Mouse (Mus musculus): ENCODE results near the gene Wfdc11. TPM values are rescaled to one million over a fixed set of nuclear protein-coding genes. Genes with fewer than 3 reads are reported as not detected.
A peak's percentile ranks its signal among the peaks of the same experiment; 100 is the strongest.

The Wfdc11 gene
- polyA plus RNA-seq, 1 experiment from 2014 or later, result not detected

DNA sequence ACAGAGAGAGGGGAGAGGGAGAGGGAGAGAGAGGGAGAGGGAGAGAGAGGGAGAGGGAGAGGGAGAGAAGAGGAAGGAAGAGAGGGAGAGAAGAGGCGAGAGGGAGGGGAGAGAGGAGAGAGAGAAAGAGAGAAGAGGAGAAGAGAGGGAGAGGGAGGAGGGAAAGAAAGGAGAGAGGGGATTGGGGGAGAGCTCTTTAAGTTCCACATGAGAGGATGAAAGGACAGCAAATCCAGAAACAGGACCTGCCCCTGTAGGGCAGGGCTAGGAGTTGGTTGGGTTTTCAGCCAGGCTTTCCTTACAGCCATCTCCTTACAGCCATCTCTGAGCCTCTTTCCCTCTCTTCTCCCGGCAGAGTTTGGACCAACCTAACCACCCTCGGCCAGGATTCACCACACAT, 10.9 kb upstream of the Wfdc11 start, which contains the start of gene Wfdc13:
Gene Wfdc13, plus strand, starts transcription at position 301 of the 400 bp plus-strand sequence.
- H3K9me3 ChIP-seq (ENCODE audit: low read length), result no peaks in the 10 kb centered on the region
- no peak within 1 kb of the TSS for H3K27ac ChIP-seq (ENCODE audit: low read length)
- 60% methylated on average over 3 of the region's 3 CpGs for WGBS
- H3K4me2 ChIP-seq (replicated peaks; ENCODE audit: low read depth, low read length), result no peak within 1 kb of the TSS
- H3K27me3 ChIP-seq (ENCODE audit: insufficient read depth, low read length), result no peaks in the 10 kb centered on the region
- H3K4me3 ChIP-seq (ENCODE audit: low read length), result no peak within 1 kb of the TSS
- no peaks in the 10 kb centered on the region; the same call in 1 of the 2 replicates for H3K4me1 ChIP-seq (ENCODE audit: insufficient read depth, low read length)
- no peak for ATAC-seq (ENCODE audit: low FRiP score, low TSS enrichment)
- no peaks in the 10 kb centered on the region for H3K36me3 ChIP-seq (ENCODE audit: insufficient read depth, low read length)
- no peak within 1 kb of the TSS for H3K9ac ChIP-seq (replicated peaks; ENCODE audit: low read length)

DNA sequence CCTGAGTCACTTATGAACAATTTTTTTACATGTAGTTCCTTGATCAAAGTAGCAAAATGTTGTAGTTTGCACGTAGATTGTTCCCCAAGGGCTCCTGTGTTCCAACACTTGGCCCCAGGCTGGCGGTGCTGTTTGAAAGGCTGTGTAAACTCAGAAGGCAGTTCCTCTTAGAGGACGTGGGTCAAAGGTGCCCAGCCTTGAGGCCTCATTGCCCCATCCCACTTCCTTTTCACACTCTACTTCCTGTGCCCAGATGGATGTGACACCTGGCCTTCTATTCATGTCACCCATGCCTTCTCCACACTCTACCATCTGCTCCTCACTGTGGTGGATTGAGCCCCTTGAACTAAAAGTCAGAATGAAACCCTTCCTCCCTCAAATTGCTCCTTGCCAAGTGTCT, 6.0 kb upstream of the Wfdc11 start:
- H3K4me1 ChIP-seq (ENCODE audit: insufficient read depth, low read length), result peaks cover 4% of the 10 kb centered on the region; the same call in 1 of the 2 replicates
- 27% methylated on average over 3 of the region's 3 CpGs for WGBS
- H3K27me3 ChIP-seq (ENCODE audit: insufficient read depth, low read length), result no peaks in the 10 kb centered on the region
- no peak for ATAC-seq (ENCODE audit: low FRiP score, low TSS enrichment)
- H3K9ac ChIP-seq (replicated peaks; ENCODE audit: low read length), result no peak overlapping the region
- no peak overlapping the region for H3K4me2 ChIP-seq (replicated peaks; ENCODE audit: low read depth, low read length)
- H3K9me3 ChIP-seq (ENCODE audit: low read length), result no peaks in the 10 kb centered on the region
- no peaks in the 10 kb centered on the region for H3K36me3 ChIP-seq (ENCODE audit: insufficient read depth, low read length)
- H3K27ac ChIP-seq (ENCODE audit: low read length), result no peak overlapping the region
- no peak overlapping the region for H3K4me3 ChIP-seq (ENCODE audit: low read length)

DNA sequence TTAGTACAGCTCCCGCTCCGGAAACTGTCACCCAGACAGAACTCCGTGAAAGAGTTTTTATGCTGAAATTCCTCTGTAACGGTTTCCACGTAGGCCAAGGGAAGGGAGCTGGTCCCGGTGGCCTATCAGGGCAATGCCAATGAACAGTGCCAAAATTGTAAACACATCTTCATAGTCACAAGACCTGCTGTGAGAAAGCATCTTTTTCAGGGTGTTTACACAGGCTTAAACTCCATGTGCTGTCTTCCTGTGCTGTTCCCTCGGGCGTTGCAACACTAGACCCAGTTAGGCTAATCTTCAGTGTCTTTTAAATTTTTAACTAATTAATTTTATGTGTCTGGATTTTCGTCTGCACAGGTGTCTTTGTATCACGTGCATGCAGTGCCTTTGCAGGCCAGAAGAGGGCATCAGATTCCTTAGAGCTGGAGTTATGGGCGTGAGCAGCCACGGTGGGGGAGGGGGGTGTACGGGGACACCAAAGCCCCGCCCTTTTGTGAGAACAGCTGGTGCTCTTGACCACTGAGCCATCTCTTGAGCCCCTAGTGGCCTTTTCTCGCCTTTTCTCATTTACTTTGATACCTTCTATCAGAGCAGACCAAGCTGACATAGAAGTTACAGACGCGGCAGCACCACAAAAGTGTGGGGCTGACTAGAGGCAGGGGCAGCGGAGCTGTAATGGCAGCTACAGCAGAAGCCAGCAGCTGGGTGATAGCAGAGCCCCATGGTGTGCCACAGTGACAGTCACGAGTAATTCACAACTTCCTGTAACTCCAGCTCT, 5.2 kb upstream of the Wfdc11 start:
- WGBS, result 18% methylated on average over 19 of the region's 19 CpGs
- peak overlapping the region; percentile 18; the same call in 1 of the 2 replicates for H3K9ac ChIP-seq (replicated peaks; ENCODE audit: low read length)
- no peak overlapping the region for H3K27ac ChIP-seq (ENCODE audit: low read length)
- H3K36me3 ChIP-seq (ENCODE audit: insufficient read depth, low read length), result no peaks in the 10 kb centered on the region
- H3K27me3 ChIP-seq (ENCODE audit: insufficient read depth, low read length), result no peaks in the 10 kb centered on the region
- H3K9me3 ChIP-seq (ENCODE audit: low read length), result no peaks in the 10 kb centered on the region
- peak overlapping the region; percentile 49 for H3K4me2 ChIP-seq (replicated peaks; ENCODE audit: low read depth, low read length)
- peak overlapping the region; percentile 32 for H3K4me3 ChIP-seq (ENCODE audit: low read length)
- ATAC-seq (ENCODE audit: low FRiP score, low TSS enrichment), result peak; percentile 78
- peaks cover 4% of the 10 kb centered on the region; the same call in 1 of the 2 replicates for H3K4me1 ChIP-seq (ENCODE audit: insufficient read depth, low read length)

DNA sequence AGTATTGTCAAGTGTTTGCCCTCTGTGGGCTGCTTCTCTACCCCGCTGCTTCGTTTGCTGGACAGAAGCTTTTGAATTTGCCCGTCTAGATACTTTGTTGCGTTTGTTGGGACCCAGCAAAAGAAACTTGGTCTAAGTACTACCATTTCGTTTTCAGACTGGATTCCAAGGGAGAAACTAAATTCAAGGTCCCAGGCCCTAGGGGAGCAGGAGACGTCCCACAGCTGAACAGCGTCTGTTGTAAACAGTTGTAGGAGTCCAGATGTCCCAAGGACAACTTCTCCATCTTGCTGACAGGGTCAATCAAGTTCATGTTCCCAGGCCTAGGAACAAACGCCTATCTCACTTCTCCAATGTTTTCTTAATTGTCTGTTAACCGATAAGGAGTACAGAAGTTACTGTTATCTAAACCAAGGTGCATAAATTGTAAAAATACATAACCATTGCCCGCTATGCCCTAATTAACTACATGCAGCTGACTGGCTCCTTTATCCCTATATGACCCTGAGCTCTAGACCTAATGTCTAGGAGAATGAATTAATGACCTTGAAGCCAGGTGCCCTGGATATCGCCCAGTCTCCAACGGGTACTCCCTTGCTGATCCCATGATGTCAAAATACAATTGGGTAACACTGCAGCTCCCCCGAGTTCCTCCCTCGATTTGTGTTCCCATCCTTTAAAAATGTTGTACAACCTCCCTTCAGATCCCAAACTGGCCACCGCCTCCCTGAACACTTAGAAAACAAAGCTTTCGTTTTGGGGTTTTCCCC, 3.2 kb upstream of the Wfdc11 start:
- H3K27ac ChIP-seq (ENCODE audit: low read length), result no peak overlapping the region
- no peaks in the 10 kb centered on the region for H3K36me3 ChIP-seq (ENCODE audit: insufficient read depth, low read length)
- H3K9me3 ChIP-seq (ENCODE audit: low read length), result no peaks in the 10 kb centered on the region
- H3K27me3 ChIP-seq (ENCODE audit: insufficient read depth, low read length), result no peaks in the 10 kb centered on the region
- H3K4me2 ChIP-seq (replicated peaks; ENCODE audit: low read depth, low read length), result no peak overlapping the region
- no peak overlapping the region for H3K9ac ChIP-seq (replicated peaks; ENCODE audit: low read length)
- no peak overlapping the region for H3K4me3 ChIP-seq (ENCODE audit: low read length)
- peaks cover 4% of the 10 kb centered on the region; the same call in 1 of the 2 replicates for H3K4me1 ChIP-seq (ENCODE audit: insufficient read depth, low read length)
- 66% methylated on average over 16 of the region's 16 CpGs for WGBS
- no peak for ATAC-seq (ENCODE audit: low FRiP score, low TSS enrichment)

DNA sequence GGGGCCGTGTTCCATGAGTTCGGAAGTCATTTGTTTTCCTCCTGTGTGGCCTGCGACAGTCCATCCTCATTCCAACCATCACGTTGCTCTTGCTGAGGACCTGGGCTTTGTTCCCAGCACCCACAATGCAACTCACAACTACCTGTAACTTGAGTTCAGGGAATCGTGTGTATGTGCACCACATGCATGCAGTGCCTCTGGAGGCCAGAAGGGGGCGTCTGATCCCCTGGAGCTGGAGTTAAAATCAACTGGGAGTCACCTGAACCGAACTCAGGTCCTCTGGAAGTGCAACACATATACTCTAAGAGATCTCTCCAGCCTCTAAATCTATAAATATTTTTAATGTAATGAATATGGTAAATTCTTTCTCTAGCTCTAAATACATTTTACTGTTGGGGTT, 2.2 kb upstream of the Wfdc11 start:
- Histone ChIP-seq H3K4me1 (ENCODE audit: insufficient read depth, low read length) (peaks cover 4% of the 10 kb centered on the region; the same call in 1 of the 2 replicates), H3K4me3 (ENCODE audit: low read length) (no peak overlapping the region), H3K9me3 (ENCODE audit: low read length) (no peaks in the 10 kb centered on the region), H3K4me2 (replicated peaks; ENCODE audit: low read depth, low read length) (no peak overlapping the region), H3K27me3 (ENCODE audit: insufficient read depth, low read length) (no peaks in the 10 kb centered on the region), H3K27ac (ENCODE audit: low read length) (no peak overlapping the region), H3K36me3 (ENCODE audit: insufficient read depth, low read length) (no peaks in the 10 kb centered on the region), H3K9ac (replicated peaks; ENCODE audit: low read length) (no peak overlapping the region)
- 79% methylated on average over 7 of the region's 7 CpGs for WGBS
- no peak for ATAC-seq (ENCODE audit: low FRiP score, low TSS enrichment)

DNA sequence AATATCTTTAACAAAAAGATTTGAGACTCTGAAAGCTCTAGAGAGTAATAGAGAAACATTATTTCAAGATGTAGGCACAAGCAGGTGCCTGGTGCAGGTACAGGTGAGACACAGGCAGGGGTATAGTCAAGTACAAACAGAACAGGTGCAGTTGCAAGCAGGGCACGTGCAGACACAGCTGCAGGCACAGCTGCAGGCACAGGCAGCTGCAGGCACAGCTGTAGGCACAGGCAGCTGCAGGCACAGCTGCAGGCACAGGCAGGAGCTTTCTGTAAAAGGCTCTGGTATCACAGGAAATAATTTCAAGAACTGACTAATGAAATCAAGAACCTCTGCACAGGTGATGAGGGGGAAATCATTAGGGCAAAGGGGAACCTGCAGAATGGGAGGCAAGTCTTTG, 2.9 kb downstream of the Wfdc11 start:
- ATAC-seq (ENCODE audit: low FRiP score, low TSS enrichment), result no peak
- no peak overlapping the region for H3K27ac ChIP-seq (ENCODE audit: low read length)
- no peaks in the 10 kb centered on the region for H3K4me1 ChIP-seq (ENCODE audit: insufficient read depth, low read length)
- H3K4me2 ChIP-seq (replicated peaks; ENCODE audit: low read depth, low read length), result no peak overlapping the region
- no peak overlapping the region for H3K9ac ChIP-seq (replicated peaks; ENCODE audit: low read length)
- H3K9me3 ChIP-seq (ENCODE audit: low read length), result 0 out of 2 replicates have a peak, but pooled peaks cover 3% of the 10 kb centered on the region
- no peaks in the 10 kb centered on the region for H3K36me3 ChIP-seq (ENCODE audit: insufficient read depth, low read length)
- WGBS, result 33% methylated on average over 1 of the region's 1 CpGs
- no peaks in the 10 kb centered on the region for H3K27me3 ChIP-seq (ENCODE audit: insufficient read depth, low read length)
- H3K4me3 ChIP-seq (ENCODE audit: low read length), result no peak overlapping the region

DNA sequence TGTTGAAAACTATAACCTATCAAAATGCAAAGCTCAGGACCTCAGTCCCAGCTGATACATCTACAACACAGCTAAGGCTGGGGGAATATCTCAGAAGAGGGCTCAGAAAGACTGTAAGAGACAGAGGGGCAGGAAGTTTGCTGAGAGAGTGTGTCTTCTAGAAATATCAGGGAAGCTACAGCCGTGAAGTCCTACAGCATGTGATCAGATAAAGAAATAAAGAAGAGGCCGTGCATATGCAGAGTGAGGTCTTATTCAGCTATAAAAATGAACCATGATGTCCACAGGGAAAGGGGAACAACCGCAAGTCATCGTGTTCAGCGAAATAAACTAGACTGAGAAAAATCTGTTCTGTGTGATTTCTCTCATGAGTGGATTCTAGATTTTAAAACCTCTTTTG, 3.6 kb downstream of the Wfdc11 start:
- WGBS, result 80% methylated on average over 5 of the region's 5 CpGs
- no peaks in the 10 kb centered on the region for H3K4me1 ChIP-seq (ENCODE audit: insufficient read depth, low read length)
- no peaks in the 10 kb centered on the region for H3K27me3 ChIP-seq (ENCODE audit: insufficient read depth, low read length)
- 0 out of 2 replicates have a peak, but pooled peaks cover 3% of the 10 kb centered on the region for H3K9me3 ChIP-seq (ENCODE audit: low read length)
- H3K9ac ChIP-seq (replicated peaks; ENCODE audit: low read length), result no peak overlapping the region
- ATAC-seq (ENCODE audit: low FRiP score, low TSS enrichment), result no peak
- no peak overlapping the region for H3K27ac ChIP-seq (ENCODE audit: low read length)
- no peak overlapping the region for H3K4me3 ChIP-seq (ENCODE audit: low read length)
- H3K36me3 ChIP-seq (ENCODE audit: insufficient read depth, low read length), result no peaks in the 10 kb centered on the region
- no peak overlapping the region for H3K4me2 ChIP-seq (replicated peaks; ENCODE audit: low read depth, low read length)

DNA sequence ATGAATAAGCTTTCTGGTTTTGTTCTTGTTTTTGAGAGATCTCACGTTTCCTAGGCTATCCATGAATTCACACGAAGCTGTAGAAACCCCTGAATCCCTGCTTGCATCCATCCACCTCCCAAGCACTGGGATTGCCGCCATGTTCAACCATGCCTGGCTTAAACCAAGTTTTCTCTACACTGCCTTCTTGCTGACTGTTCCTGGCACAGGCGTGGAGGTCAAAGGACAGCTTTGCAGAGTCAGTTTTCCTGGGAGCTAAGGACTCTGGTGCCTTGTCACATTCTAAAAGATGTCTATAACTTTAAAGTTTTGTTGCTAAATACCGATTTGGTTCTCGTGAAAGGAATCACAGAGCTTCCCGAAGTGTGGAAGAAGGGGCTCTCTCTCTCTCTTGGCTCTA, 9.0 kb downstream of the Wfdc11 start:
- no peaks in the 10 kb centered on the region for H3K4me1 ChIP-seq (ENCODE audit: insufficient read depth, low read length)
- WGBS, result 85% methylated on average over 7 of the region's 7 CpGs
- H3K9ac ChIP-seq (replicated peaks; ENCODE audit: low read length), result no peak overlapping the region
- ATAC-seq (ENCODE audit: low FRiP score, low TSS enrichment), result no peak
- H3K4me3 ChIP-seq (ENCODE audit: low read length), result no peak overlapping the region
- 0 out of 2 replicates have a peak, but pooled peaks cover 3% of the 10 kb centered on the region for H3K9me3 ChIP-seq (ENCODE audit: low read length)
- no peaks in the 10 kb centered on the region for H3K36me3 ChIP-seq (ENCODE audit: insufficient read depth, low read length)
- no peak overlapping the region for H3K27ac ChIP-seq (ENCODE audit: low read length)
- no peaks in the 10 kb centered on the region for H3K27me3 ChIP-seq (ENCODE audit: insufficient read depth, low read length)
- H3K4me2 ChIP-seq (replicated peaks; ENCODE audit: low read depth, low read length), result no peak overlapping the region

DNA sequence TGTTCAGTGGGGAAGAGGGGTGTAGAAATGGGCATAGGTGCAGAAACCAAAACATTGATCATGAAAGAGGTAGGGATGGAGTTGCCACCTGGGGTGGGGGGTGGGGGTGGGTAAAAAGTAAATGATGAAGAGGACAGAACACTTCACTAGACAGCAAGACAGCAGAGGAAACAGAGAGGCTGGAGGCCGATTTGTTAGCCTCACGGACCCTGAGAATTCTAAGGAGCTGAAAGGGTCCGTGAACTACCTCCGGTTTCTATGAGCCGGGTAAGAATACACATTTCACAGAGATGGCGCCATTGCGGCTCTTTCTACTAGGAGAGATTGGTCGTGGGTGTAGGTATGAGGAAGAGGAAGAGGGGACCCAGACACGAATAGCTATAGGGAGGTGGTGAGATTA, 17.4 kb downstream of the Wfdc11 start, which contains the start of gene Wfdc9:
Gene Wfdc9, minus strand, starts transcription at position 101 of the 400 bp plus-strand sequence.
- no peaks in the 10 kb centered on the region for H3K27me3 ChIP-seq (ENCODE audit: insufficient read depth, low read length)
- no peaks in the 10 kb centered on the region for H3K4me1 ChIP-seq (ENCODE audit: insufficient read depth, low read length)
- H3K27ac ChIP-seq (ENCODE audit: low read length), result no peak within 1 kb of the TSS
- no peak within 1 kb of the TSS for H3K9ac ChIP-seq (replicated peaks; ENCODE audit: low read length)
- 91% methylated on average over 9 of the region's 9 CpGs for WGBS
- no peaks in the 10 kb centered on the region for H3K36me3 ChIP-seq (ENCODE audit: insufficient read depth, low read length)
- H3K9me3 ChIP-seq (ENCODE audit: low read length), result no peaks in the 10 kb centered on the region
- H3K4me3 ChIP-seq (ENCODE audit: low read length), result no peak within 1 kb of the TSS
- no peak within 1 kb of the TSS for H3K4me2 ChIP-seq (replicated peaks; ENCODE audit: low read depth, low read length)
- ATAC-seq (ENCODE audit: low FRiP score, low TSS enrichment), result no peak

DNA sequence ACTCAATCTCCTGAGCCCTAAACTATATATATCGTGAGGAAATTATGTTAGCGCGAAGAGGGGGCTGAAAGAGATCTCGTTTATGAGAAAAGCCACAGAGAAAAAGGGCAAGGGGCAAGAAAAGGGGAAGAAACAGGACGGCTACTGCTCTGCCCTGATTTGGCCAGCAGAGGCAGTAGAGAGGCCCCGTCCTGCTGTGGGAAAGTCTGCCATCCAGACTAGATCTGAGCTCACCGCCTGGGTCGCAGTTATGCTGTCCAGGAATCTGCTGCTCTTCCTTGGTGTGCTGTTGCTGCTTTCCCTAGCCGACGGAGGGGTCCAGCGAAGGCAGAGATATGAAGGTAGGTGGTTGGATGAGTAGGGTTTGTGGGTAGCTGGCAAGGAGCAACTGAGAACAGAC, 18.0 kb downstream of the Wfdc11 start, which contains the start of gene Wfdc10:
Gene Wfdc10, plus strand, starts transcription at position 189 of the 400 bp plus-strand sequence.
- 15% methylated on average over 11 of the region's 11 CpGs for WGBS
- ATAC-seq (ENCODE audit: low FRiP score, low TSS enrichment), result no peak
- H3K4me1 ChIP-seq (ENCODE audit: insufficient read depth, low read length), result no peaks in the 10 kb centered on the region
- H3K4me2 ChIP-seq (replicated peaks; ENCODE audit: low read depth, low read length), result no peak within 1 kb of the TSS
- H3K27ac ChIP-seq (ENCODE audit: low read length), result no peak within 1 kb of the TSS
- no peak within 1 kb of the TSS for H3K4me3 ChIP-seq (ENCODE audit: low read length)
- no peaks in the 10 kb centered on the region for H3K9me3 ChIP-seq (ENCODE audit: low read length)
- H3K36me3 ChIP-seq (ENCODE audit: insufficient read depth, low read length), result no peaks in the 10 kb centered on the region
- H3K27me3 ChIP-seq (ENCODE audit: insufficient read depth, low read length), result no peaks in the 10 kb centered on the region
- no peak within 1 kb of the TSS for H3K9ac ChIP-seq (replicated peaks; ENCODE audit: low read length)

Data from kidney, embryonic 16.5 days (tissue).